In the genomic region with DNA sequence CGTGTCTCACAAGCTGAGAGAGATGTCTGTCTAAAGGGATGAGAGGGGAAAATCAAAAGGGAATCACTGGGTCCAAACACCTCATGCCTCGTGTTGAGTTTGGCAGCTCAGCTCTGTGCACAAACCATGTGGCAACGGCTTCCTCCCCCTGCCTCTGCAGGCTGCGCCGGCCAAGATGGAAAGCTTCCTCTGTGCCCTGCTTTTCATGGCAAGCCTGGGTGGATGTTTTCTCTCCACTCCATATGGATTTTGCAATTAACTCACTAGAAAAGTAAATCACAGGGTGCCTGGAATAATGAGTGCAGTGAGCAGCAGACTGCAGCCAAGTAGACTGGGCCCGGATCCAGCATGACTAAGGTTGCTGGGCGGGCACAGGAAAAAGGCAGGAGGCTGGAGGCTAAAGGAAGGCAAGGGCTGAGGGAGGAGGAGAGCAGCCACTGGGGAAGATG, we compare ENCODE assay signal across 8 mouse cellular contexts.
DNase-seq lines count a peak whose midpoint lies in the region; ATAC-seq and TF ChIP-seq lines count a peak whose summit lies in the region.

No protein-coding gene starts in this region.

- WGBS in embryonic facial prominence, embryonic 10.5 days: 87% methylated on average over 7 of the region's 7 CpGs
- 13% methylated on average over 7 of the region's 7 CpGs for WGBS in kidney, adult 2 months
- 67% methylated on average over 7 of the region's 7 CpGs for WGBS in liver, embryonic 11.5 days

- peak overlapping the region; percentile 52 for H3K27ac ChIP-seq in embryonic facial prominence, embryonic 10.5 days (replicated peaks)
- H3K27ac ChIP-seq in kidney, adult 2 months (ENCODE audit: insufficient read depth, low read depth, low read length): no peak overlapping the region
- H3K27ac ChIP-seq in liver, embryonic 11.5 days (ENCODE audit: low read depth, low read length): no peak overlapping the region

- no peak for ATAC-seq in liver, embryonic 11.5 days (replicated peaks; ENCODE audit: low FRiP score)
- no peak for ATAC-seq in megakaryocyte progenitor cell, adult 5-6 weeks (replicated peaks; ENCODE audit: poor library complexity)

- no peak overlapping the region for H3K4me2 ChIP-seq in liver, embryonic 11.5 days

- no peaks in the 10 kb centered on the region for H3K9me3 ChIP-seq in embryonic facial prominence, embryonic 10.5 days
- H3K9me3 ChIP-seq in liver, embryonic 11.5 days (ENCODE audit: control insufficient read depth, low read length): no peaks in the 10 kb centered on the region

- TF ChIP-seq CTCF in kidney, adult 2 months (conservative IDR thresholded peaks at IDR 0.05; ENCODE audit: insufficient read depth, insufficient read length, low read depth, low read length): no peak

- 0 out of 2 replicates have a peak, but pooled peaks cover 3% of the 10 kb centered on the region for H3K36me3 ChIP-seq in embryonic facial prominence, embryonic 10.5 days (replicated peaks)
- H3K36me3 ChIP-seq in kidney, adult 2 months (ENCODE audit: control insufficient read depth, insufficient read depth, low read length): no peaks in the 10 kb centered on the region
- H3K36me3 ChIP-seq in liver, embryonic 11.5 days (ENCODE audit: control insufficient read depth, insufficient read depth, low read length): no peaks in the 10 kb centered on the region

- no peak overlapping the region for H3K9ac ChIP-seq in liver, embryonic 11.5 days (ENCODE audit: low read depth, low read length)

- TF ChIP-seq POLR2A in kidney, adult 2 months (IDR thresholded peaks at IDR 0.05; ENCODE audit: low read depth, low read length): no peak

- no peak overlapping the region for H3K4me3 ChIP-seq in embryonic facial prominence, embryonic 10.5 days
- no peak overlapping the region for H3K4me3 ChIP-seq in kidney, adult 2 months (ENCODE audit: insufficient read depth, low read depth, low read length)
- no peak overlapping the region for H3K4me3 ChIP-seq in liver, embryonic 11.5 days (ENCODE audit: low read depth, low read length)

- H3K4me1 ChIP-seq in embryonic facial prominence, embryonic 10.5 days: peaks cover 27% of the 10 kb centered on the region
- peaks cover 14% of the 10 kb centered on the region for H3K4me1 ChIP-seq in kidney, adult 2 months (ENCODE audit: control insufficient read depth, insufficient read depth, low read length)
- H3K4me1 ChIP-seq in liver, embryonic 11.5 days (replicated peaks; ENCODE audit: control insufficient read depth, insufficient read depth, low read length): no peaks in the 10 kb centered on the region

- no peaks in the 10 kb centered on the region for H3K27me3 ChIP-seq in embryonic facial prominence, embryonic 10.5 days (replicated peaks; ENCODE audit: low read depth, poor library complexity, severe bottlenecking)
- H3K27me3 ChIP-seq in kidney, adult 2 months (replicated peaks; ENCODE audit: control insufficient read depth, insufficient read depth, low read length): no peaks in the 10 kb centered on the region
- H3K27me3 ChIP-seq in liver, embryonic 11.5 days (replicated peaks; ENCODE audit: control insufficient read depth, insufficient read depth, low read length): no peaks in the 10 kb centered on the region

- intact Hi-C loops in left cerebral cortex, postnatal 25 days (cut with DNase I): loop anchor here (2.0 to 10.0 kb wide), 3 partner anchors 76 to 340 kb away; no protein-coding TSS in a partner anchor

- peak; percentile 92 to 93 for DNase-seq in adrenal gland, postnatal 36 days
- DNase-seq in embryonic facial prominence, embryonic 10.5 days (ENCODE audit: low spot score): no peak
- DNase-seq in gastrocnemius, postnatal 4 days (ENCODE audit: low spot score in 2 of 2): peak; percentile 49 to 75
- DNase-seq in kidney, adult 2 months: peak; percentile 87
- peak; percentile 83 to 98 for DNase-seq in left cerebral cortex, postnatal 25 days (ENCODE audit: low spot score in 2 of 2)
- peak; percentile 77 for DNase-seq in ovary, adult 18-20 months (ENCODE audit: low spot score)
- DNase-seq in liver, embryonic 11.5 days (ENCODE audit: low spot score): no peak

Comparison
In these comparisons a context has a peak if more than half of its experiments do, and no peak if none do; other contexts are left out.
1. DNase-seq: peak in adrenal gland, postnatal 36 days (2 of 2), gastrocnemius, postnatal 4 days (2 of 2), kidney, adult 2 months (single experiment), left cerebral cortex, postnatal 25 days (2 of 2) and ovary, adult 18-20 months (single experiment); none in embryonic facial prominence, embryonic 10.5 days (single experiment) and liver, embryonic 11.5 days (single experiment).